Mouse (Mus musculus) intestine, embryonic 14.5 days (tissue): ENCODE results near the gene Patj. TPM values are rescaled to one million over a fixed set of nuclear protein-coding genes. Genes with fewer than 3 reads are reported as not detected.

Experiments
- ATAC-seq: fragments of 200-750 bp; cut with Nextera tagmentation; replicated peaks from 2 replicates; pipeline ENCODE4 v1.8.0; 2017; ENCODE audit warnings: low read depth, moderate number of reproducible peaks, moderate TSS enrichment, moderate library complexity; ENCODE audit not compliant: low FRiP score, low TSS enrichment
- DNase-seq: peaks from one replicate; pipeline ENCODE4 v3.0.0-alpha.2; 2018; ENCODE audit warnings: low spot score
- H3K27ac ChIP-seq: fragments of 300-500 bp; sonication (generic); 2 replicates; pipeline ENCODE4 v1.5.1; 2014; ENCODE audit warnings: low read depth, mild to moderate bottlenecking, control low read depth
- H3K27me3 ChIP-seq: fragments of 300-500 bp; sonication (generic); replicated peaks from 2 replicates; pipeline ENCODE4 v1.6.1; 2014; ENCODE audit warnings: low read length, control low read depth; ENCODE audit not compliant: control insufficient read depth, insufficient read depth
- H3K36me3 ChIP-seq: fragments of 300-500 bp; sonication (generic); 2 replicates; pipeline ENCODE4 v1.6.1; 2014; ENCODE audit warnings: low read length, control low read depth; ENCODE audit not compliant: control insufficient read depth, insufficient read depth
- H3K4me1 ChIP-seq: fragments of 300-500 bp; sonication (generic); replicated peaks from 2 replicates; pipeline ENCODE4 v1.6.1; 2014; ENCODE audit warnings: low read length, control low read depth, mixed read lengths; ENCODE audit not compliant: control insufficient read depth, insufficient read depth
- H3K4me2 ChIP-seq: fragments of 300-500 bp; sonication (generic); 2 replicates; pipeline ENCODE4 v1.6.1; 2014; ENCODE audit warnings: low read length
- H3K4me3 ChIP-seq: fragments of 300-500 bp; sonication (generic); 2 replicates; pipeline ENCODE4 v1.5.1; 2014; ENCODE audit warnings: low read depth, low read length, control low read depth, mixed read lengths
- H3K9ac ChIP-seq: fragments of 300-500 bp; sonication (generic); 2 replicates; pipeline ENCODE4 v1.6.1; 2014; ENCODE audit warnings: mild to moderate bottlenecking, low read length
- H3K9me3 ChIP-seq: fragments of 300-500 bp; sonication (generic); 2 replicates; pipeline ENCODE4 v1.6.1; 2016; ENCODE audit warnings: low read length, control low read depth; ENCODE audit not compliant: control insufficient read depth
- WGBS: fragments of 180-500 bp; shearing (Covaris S2); extraction: QIAGEN DNeasy Blood & Tissue Kit; methylation state at CpG from one replicate; pipeline ENCODE4 v1.1.7; 2014; 5-methylcytosine and 5-hydroxymethylcytosine counted together
- microRNA-seq: library from miRNA; unstranded; fragments of <30 nt; microRNA quantifications from one replicate; pipeline ENCODE4, GENCODE M21; 2016
- polyA plus RNA-seq: library from polyadenylated mRNA; unstranded; fragments of >200 nt; fragmentation: Nextera tagmentation; extraction: Ambion mirVana; gene quantifications from 2 replicates; pipeline ENCODE4 v1.2.1, GENCODE M21; 2014

Gene Patj
- polyA plus RNA-seq, 1 experiment from 2014 or later: 19.7 TPM

GRCm38 (mm10) chr4:98758012-98758821 lies 362.6 kb downstream of the Patj start:
- Histone ChIP-seq H3K4me2 (no peak overlapping the region), H3K36me3 (peaks cover 8% of the 10 kb centered on the region; the same call in 1 of the 2 replicates), H3K4me3 (no peak overlapping the region), H3K27ac (peak overlapping the region; percentile 81), H3K9ac (no peak overlapping the region), H3K4me1 (peaks cover 8% of the 10 kb centered on the region; the same call in 1 of the 2 replicates), H3K9me3 (no peaks in the 10 kb centered on the region), H3K27me3 (no peaks in the 10 kb centered on the region)
- WGBS: 18% methylated on average over 4 of the region's 4 CpGs
- ATAC-seq (peak; percentile 85), DNase-seq (peak; percentile 74)

DNA sequence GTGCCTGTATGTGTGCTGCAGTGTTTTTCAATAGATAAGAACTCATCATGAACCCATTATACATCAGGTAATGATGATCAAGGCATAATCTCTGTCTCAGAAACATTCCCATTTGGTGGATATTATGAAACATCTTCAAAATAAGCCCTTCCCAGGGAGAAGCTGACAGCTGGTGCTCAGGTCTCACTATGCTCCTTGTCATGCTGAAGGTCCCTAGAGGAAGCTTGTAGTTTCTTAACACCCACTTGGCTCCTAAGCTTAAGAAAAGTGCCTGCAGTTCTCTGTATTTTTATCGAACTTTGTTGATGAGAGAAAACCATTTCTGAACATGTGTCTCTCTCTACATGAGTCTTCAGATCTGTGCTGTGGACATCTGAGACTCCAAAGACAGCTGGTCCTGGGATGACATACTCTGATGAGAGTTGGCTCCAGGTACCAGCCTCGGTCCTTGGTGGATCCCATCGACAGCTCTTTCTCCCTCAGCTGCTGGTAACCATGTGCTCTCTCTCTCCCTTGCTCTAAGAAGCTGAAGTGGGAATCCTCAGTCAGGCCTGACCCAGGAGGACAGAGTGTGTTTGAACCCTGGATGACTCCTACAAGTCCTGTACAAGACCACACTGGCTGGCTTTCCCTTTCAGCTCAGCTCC lies 363.4 kb downstream of the Patj start:
- Histone ChIP-seq H3K4me3 (no peak overlapping the region), H3K4me2 (no peak overlapping the region), H3K27ac (peak overlapping the region; percentile 81), H3K9me3 (no peaks in the 10 kb centered on the region), H3K9ac (no peak overlapping the region), H3K36me3 (peaks cover 8% of the 10 kb centered on the region; the same call in 1 of the 2 replicates), H3K4me1 (peaks cover 8% of the 10 kb centered on the region; the same call in 1 of the 2 replicates), H3K27me3 (no peaks in the 10 kb centered on the region)
- DNase-seq: no peak
- WGBS: 76% methylated on average over 3 of the region's 3 CpGs
- no peak for ATAC-seq

- Histone ChIP-seq H3K27ac (no peak overlapping the region), H3K27me3 (no peaks in the 10 kb centered on the region), H3K9ac (no peak overlapping the region), H3K4me3 (no peak overlapping the region), H3K4me2 (no peak overlapping the region), H3K4me1 (0 out of 2 replicates have a peak, but pooled peaks cover 3% of the 10 kb centered on the region), H3K9me3 (peaks cover 4% of the 10 kb centered on the region; the same call in 1 of the 2 replicates), H3K36me3 (peaks cover 5% of the 10 kb centered on the region)
- WGBS: 60% methylated on average over 14 of the region's 14 CpGs
- DNase-seq: no peak
- ATAC-seq: 0 out of 2 replicates have a peak, but pooled peaks have one; percentile 40
Measured at GRCm38 (mm10) chr4:98767134-98768133, 371.8 kb downstream of the Patj start.

Small RNA genes within 50 kb of the gene (microRNA-seq; reads per million reads assigned to microRNA genes)
- not detected for gene Gm22625
- not detected for gene Gm26154

Other genes with a start within 250 kb of the Patj start
- gene Tm2d1, start 12.5 kb upstream of the Patj start, polyA plus RNA-seq: 77.9 and 84.9 TPM in 2 replicates